Mouse (Mus musculus): ENCODE data around the gene Chrnb2. TPM values are rescaled to one million over a fixed set of nuclear protein-coding genes. Genes with fewer than 3 reads are reported as not detected.

Gene Chrnb2
- polyA plus RNA-seq, 1 experiment, result 53.7 TPM

DNA sequence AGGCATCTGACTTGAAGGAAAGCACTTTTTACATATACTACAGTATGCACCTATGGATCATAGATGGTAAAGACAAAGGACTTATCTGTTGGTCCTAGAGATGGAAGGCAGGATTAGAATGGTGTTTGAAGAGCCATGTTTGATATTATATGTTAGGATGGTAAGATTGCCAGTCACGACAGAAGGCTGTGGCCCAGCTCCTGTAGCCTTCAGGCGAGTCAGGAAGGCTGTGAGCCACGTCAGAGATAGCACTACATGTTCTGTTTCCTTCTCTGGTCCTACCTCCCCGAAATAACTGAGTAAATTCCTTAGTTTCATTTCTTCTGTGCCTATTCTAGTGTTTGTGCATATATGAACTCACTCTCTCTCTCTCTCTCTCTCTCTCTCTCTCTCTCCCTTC lies 32.3 kb downstream of the Chrnb2 start:
- TF ChIP-seq CTCF (IDR thresholded peaks at IDR 0.05; ENCODE audit: borderline replicate concordance, extremely low read depth, insufficient read depth, insufficient read length) (no peak), POLR2A (IDR thresholded peaks at IDR 0.05; ENCODE audit: borderline replicate concordance, extremely low read depth, insufficient read depth, insufficient read length, poor library complexity, severe bottlenecking) (no peak)
- DNase-seq (ENCODE audit: low read depth), result no peak

DNA sequence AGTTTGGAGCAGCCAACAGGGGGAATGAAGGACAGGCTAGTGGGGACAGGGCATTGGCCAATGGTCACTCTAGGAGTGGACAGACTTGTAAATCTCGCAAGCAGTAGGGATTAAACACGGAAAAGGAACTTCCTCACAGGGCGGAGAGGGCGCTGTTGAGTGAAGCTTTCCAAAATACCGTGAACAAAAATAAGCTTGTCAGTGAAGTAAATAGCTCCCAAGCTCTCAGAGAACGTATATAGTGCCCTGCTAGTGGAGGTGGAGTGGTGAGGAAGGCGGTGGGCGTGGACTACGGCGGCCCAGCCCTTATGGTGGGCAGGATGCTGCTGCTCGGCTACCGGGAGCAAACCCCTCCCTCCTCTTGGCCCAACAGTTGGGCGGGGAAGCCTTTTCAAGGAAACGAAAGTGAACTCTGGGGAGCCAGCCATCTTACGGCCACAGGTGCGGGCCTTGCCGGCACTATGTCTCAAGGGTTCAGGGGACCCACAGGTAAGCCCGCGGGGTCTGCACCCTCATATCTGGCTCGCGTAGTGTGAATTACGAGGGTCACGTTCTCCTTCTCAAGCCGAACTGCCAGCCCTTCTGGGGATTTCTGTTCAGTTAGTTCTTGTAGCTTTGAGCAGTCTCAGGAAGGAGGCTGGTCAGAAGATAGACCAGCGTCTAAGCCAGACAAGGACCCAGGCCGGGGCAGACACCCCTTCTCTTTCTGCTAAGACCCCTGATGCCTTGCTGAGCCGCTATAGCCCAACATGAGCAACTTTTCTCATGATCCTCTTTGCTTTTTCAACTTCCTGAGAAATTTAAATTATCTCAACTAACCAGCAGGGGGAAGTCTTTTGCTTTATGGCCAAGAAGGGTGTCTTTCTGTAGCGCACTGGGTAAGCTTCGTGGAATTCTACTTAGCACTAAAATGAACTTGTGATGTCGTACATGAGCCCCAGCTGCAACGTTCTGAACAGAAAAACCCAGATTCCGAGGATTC lies 33.8 kb downstream of the Chrnb2 start:
- peak; percentile 77 for DNase-seq (ENCODE audit: low read depth)
- TF ChIP-seq POLR2A (IDR thresholded peaks at IDR 0.05; ENCODE audit: borderline replicate concordance, extremely low read depth, insufficient read depth, insufficient read length, poor library complexity, severe bottlenecking), result no peak
- peak; percentile 30; the same call in 1 of the 2 replicates for TF ChIP-seq CTCF (IDR thresholded peaks at IDR 0.05; ENCODE audit: borderline replicate concordance, extremely low read depth, insufficient read depth, insufficient read length)

DNA sequence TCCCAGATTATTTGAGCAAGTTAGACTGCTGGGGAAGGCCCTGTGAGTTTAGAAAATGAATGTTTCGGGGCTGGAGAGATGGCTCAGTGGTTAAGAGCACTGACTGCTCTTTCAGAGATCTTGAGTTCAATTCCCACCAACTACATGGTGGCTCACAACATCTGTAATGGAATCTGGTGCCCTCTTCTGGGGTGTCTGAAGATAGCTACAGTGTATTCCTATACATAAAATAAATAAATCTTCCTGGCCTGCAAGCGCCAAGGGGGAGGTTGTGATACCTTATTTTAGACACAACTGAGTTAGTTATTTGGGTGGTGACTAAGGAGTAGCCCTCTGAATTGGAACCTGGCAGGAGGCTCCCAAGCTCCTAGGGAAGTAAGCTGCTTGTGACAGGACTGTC lies 35.6 kb downstream of the Chrnb2 start:
- no peak for TF ChIP-seq POLR2A (IDR thresholded peaks at IDR 0.05; ENCODE audit: borderline replicate concordance, extremely low read depth, insufficient read depth, insufficient read length, poor library complexity, severe bottlenecking)
- no peak for TF ChIP-seq CTCF (IDR thresholded peaks at IDR 0.05; ENCODE audit: borderline replicate concordance, extremely low read depth, insufficient read depth, insufficient read length)
- no peak for DNase-seq (ENCODE audit: low read depth)

DNA sequence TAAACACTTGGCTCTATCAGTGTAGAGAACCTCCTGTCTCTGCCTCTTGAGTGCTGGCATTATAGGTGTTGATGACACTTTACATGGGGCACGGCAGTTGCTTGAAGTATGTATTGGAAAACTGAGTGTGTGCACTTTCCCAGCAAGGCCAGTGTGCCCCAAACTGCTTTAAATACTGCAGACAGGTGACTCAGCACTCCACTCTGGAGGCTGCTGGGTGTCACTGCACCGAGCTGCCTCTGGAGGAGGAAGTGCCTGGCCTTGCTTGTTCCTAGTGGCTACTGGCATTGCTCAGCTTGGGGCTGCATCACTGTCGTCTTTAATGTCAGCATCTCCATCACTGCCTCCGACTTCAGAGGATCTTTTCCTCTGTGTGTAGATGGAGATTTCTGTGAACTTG lies 37.4 kb downstream of the Chrnb2 start:
- peak; percentile 53 for DNase-seq (ENCODE audit: low read depth)
- TF ChIP-seq CTCF (IDR thresholded peaks at IDR 0.05; ENCODE audit: borderline replicate concordance, extremely low read depth, insufficient read depth, insufficient read length) (peak; percentile 68), POLR2A (IDR thresholded peaks at IDR 0.05; ENCODE audit: borderline replicate concordance, extremely low read depth, insufficient read depth, insufficient read length, poor library complexity, severe bottlenecking) (no peak)

DNA sequence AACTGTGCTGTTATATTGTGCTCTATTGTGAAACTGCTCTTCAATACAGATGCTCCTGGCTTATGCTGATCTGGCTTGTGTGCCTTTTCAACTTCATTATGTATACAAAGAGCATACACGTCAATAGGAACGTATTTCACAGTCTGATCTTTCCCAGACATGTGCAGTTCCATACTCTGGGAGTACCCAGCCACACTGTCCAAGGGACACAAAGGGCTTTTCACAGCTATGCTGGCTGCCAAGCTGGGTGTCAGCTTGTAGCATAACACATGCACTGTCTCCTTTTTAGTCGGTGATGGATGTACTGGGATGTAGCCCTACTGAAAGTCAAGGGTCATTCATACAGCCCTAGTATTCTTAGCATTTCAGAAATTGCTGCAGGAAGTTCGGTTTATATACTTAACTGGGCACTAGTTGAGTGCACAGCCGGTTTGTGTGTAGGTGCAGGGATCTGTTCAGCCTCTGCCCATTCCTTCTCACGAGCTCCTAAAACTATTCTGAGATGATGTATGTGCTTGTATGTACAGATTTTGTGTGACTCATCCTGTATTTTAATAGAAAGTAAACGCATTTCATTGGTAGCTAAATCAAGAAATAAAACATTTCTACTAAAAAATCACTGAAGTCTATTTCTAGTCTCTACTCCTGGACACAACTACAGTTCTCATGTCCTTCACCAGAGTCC lies 40.9 kb downstream of the Chrnb2 start:
- no peak for TF ChIP-seq CTCF (IDR thresholded peaks at IDR 0.05; ENCODE audit: borderline replicate concordance, extremely low read depth, insufficient read depth, insufficient read length)
- no peak for TF ChIP-seq POLR2A (IDR thresholded peaks at IDR 0.05; ENCODE audit: borderline replicate concordance, extremely low read depth, insufficient read depth, insufficient read length, poor library complexity, severe bottlenecking)
- DNase-seq (ENCODE audit: low read depth), result peak; percentile 54

DNA sequence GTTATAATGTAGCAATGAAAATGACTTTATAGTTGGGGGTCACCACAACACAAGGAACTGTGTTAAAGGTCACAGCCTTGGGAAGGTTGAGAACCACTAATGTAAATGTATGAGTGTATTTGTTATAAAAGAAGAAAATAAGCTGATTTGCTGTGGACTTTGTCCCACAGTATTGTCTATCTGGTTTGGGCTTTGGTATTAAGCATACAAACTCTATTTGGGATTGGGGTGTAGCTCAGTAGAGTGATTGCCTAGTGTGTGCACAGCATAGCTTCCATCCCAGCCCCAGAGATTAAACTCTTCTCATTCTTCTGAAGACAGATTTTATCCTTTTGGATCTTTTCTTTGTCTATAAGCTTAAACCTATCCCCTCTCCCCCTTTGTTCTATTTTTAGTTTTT lies 42.4 kb downstream of the Chrnb2 start:
- no peak for DNase-seq (ENCODE audit: low read depth)
- TF ChIP-seq POLR2A (IDR thresholded peaks at IDR 0.05; ENCODE audit: borderline replicate concordance, extremely low read depth, insufficient read depth, insufficient read length, poor library complexity, severe bottlenecking), result no peak
- no peak for TF ChIP-seq CTCF (IDR thresholded peaks at IDR 0.05; ENCODE audit: borderline replicate concordance, extremely low read depth, insufficient read depth, insufficient read length)

DNA sequence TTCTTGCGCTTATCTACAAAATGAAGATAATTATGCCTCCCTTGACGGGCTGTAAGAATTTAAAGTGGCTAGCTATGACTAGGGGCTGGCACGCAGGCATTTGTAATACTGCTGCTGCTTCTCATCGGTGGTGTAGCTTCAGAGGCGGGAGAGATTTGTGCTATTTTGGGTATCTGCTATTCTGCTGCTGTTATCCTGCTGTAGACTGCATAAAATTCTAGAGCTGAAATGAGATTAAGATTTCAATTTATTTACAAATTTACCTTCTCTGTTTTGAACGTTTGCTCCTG lies 48.5 kb downstream of the Chrnb2 start:
- DNase-seq (ENCODE audit: low read depth), result no peak
- TF ChIP-seq CTCF (IDR thresholded peaks at IDR 0.05; ENCODE audit: borderline replicate concordance, extremely low read depth, insufficient read depth, insufficient read length), result no peak
- TF ChIP-seq POLR2A (IDR thresholded peaks at IDR 0.05; ENCODE audit: borderline replicate concordance, extremely low read depth, insufficient read depth, insufficient read length, poor library complexity, severe bottlenecking), result no peak

DNA sequence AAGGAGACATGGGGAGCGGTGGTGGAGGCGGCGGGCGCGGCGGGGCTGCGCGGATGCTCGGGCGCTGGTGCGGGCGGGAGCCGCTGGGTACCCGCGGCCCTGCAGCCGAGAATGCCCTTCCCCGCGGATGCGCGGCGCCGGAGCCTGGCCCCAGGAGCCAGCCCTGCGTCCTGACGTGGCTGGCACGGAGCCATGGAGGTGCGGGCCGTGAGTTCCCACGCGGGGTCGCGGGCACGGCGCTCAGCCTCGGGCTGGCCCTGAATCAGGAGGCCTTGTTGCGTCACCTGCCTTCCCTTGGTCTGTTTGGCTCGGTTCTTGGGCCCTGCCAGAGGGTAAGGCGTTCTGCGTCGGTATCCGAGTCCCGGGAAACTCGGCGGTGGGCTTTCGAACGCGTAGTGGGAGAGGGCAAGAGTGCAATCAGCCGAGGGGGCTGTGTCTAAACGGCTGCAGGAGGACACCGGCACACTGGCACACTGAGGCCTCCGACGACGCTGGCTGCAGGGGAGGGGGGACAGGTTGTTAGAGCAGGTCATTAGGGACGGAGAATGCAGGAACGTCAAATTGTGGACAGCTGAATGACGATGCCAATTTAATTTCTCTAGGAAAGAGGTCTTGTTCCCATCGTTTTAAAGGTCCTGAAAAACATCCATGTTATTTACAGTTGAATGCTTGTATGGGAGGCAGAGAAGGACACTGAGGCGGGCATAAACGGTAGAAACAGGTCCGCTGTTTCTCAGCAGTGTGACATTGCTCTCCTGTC lies 49.0 kb downstream of the Chrnb2 start:
- DNase-seq (ENCODE audit: low read depth), result peak; percentile 66
- no peak for TF ChIP-seq CTCF (IDR thresholded peaks at IDR 0.05; ENCODE audit: borderline replicate concordance, extremely low read depth, insufficient read depth, insufficient read length)
- TF ChIP-seq POLR2A (IDR thresholded peaks at IDR 0.05; ENCODE audit: borderline replicate concordance, extremely low read depth, insufficient read depth, insufficient read length, poor library complexity, severe bottlenecking), result no peak

DNA sequence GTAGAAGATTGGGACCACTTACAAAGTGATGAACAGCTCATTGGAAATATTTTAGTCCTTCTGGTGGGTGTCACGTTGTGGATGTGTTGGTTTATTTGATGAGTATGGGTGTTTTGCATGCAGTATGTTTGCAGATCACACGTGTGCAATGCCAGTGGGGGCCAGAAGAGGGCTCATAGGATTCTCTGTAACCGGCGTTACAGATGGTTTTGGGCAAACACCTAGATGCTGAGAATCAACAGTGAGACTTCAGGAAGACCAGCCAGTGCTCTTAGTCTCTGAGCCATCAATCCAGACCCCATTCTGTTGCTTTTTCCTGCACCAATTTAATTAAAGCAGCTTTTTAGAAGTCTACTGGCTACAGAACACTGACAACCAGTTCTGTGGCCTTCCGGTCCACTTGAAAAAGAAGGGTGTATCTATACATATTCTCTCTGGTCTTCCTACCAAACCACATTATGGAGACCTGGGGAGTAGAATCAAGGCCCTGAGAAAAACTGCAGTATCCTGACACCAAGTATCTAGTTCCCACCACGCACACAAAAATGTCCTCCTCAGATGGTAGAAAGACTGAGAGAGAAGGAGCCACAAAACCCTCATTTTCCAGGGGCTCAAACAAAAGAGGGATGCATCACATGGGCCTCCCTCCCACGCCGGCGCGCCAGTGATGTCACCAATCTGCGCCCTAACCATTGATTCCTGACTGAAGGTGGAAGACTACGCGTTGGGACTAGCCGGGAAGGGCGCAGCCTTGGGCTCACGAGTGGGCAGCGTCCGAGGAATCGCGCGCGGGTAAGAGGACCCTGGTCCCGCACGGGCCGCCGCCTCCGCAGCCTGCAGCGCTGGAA lies 49.8 kb downstream of the Chrnb2 start, which contains the start of gene Adar:
TSS of gene Adar (plus strand) at position 664 of the 848 bp plus-strand sequence.
- DNase-seq (ENCODE audit: low read depth), result peak; percentile 96

DNA sequence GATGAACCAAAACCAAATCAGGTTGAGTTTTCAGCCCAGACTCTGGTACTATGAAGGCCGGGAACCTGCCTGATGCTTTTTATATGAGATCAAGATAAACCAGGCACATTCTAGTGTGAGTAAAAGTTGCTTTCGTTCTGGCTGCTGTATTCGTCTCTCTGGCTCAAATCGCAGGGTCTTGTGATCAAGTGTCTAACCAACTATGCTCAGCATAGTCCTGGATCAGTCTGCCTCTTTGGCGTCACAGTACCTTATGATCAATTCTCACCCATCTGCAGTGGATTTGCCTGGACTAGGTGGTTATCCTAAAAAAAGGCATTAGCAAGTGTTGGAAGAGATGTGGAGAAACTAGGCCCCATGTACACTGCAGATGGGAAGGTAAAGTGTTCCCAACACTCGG lies 60.4 kb downstream of the Chrnb2 start:
- no peak for TF ChIP-seq POLR2A (IDR thresholded peaks at IDR 0.05; ENCODE audit: borderline replicate concordance, extremely low read depth, insufficient read depth, insufficient read length, poor library complexity, severe bottlenecking)
- no peak for TF ChIP-seq CTCF (IDR thresholded peaks at IDR 0.05; ENCODE audit: borderline replicate concordance, extremely low read depth, insufficient read depth, insufficient read length)
- no peak for DNase-seq (ENCODE audit: low read depth)

More for the DNA sequence above, 49.8 kb downstream of the Chrnb2 start, which contains the start of gene Adar:
- TF ChIP-seq POLR2A (IDR thresholded peaks at IDR 0.05; ENCODE audit: borderline replicate concordance, extremely low read depth, insufficient read depth, insufficient read length, poor library complexity, severe bottlenecking), result peak; percentile 36; the same call in 1 of the 2 replicates
- TF ChIP-seq CTCF (IDR thresholded peaks at IDR 0.05; ENCODE audit: borderline replicate concordance, extremely low read depth, insufficient read depth, insufficient read length), result peak; percentile 61; the same call in 1 of the 2 replicates
